Mouse (Mus musculus): ENCODE data around the gene C1qa.

- TF ChIP-seq CTCF (IDR thresholded peaks at IDR 0.05; ENCODE audit: low read depth) (no peak), EP300 (IDR thresholded peaks at IDR 0.05; ENCODE audit: low read depth) (no peak)
Measured at GRCm38 (mm10) chr4:136917165-136917524, 18.5 kb upstream of the C1qa start.
